Mouse (Mus musculus): Measurements from ENCODE around the gene Arid1b. TPM values are rescaled to one million over a fixed set of nuclear protein-coding genes. Genes with fewer than 3 reads are reported as not detected.

Gene Arid1b
- polyA plus RNA-seq, 1 experiment: 2.6 TPM

DNA sequence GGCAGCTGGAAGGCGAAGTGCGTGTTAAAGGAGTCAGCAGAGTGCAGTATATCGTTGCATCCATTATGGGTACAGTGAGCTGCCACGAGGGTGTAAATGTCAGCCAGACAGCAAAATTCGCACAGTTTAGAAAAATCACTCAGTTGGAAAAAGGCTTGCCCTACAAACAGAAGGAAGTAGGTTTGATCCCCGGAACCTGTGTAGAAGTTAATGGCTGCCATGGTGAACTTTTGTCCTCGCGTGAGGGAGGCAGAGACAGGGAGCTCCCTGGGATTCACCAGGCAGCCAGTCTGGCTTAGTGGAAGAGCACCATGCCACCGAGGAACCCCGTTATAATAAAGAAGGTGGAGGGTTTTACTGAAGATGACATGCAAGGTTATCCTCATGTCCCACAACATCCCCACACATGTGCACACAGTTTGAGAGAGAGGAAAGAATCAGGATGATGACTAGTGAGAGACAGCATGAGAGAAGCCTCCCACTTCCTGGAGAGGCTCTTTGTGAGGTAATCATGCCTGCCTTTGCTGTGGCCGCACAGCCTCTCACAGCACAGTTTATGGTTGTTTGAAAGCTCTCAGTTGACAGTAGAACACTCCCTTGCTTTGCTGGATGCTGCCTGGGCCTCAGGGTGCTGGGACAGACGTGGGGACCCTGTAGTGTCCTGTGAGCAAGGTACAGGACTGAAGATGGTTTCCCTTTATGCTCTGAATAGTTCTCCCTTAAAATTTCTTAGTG, 15.6 kb downstream of the Arid1b start:
- Histone ChIP-seq H3K9me3 (ENCODE audit: control insufficient read depth, low read length) (no peaks in the 10 kb centered on the region), H3K36me3 (ENCODE audit: control insufficient read depth) (no peaks in the 10 kb centered on the region; the same call in 1 of the 2 replicates), H3K4me1 (ENCODE audit: control insufficient read depth) (peaks cover 36% of the 10 kb centered on the region), H3K4me3 (replicated peaks) (no peak overlapping the region), H3K27me3 (ENCODE audit: control insufficient read depth) (no peaks in the 10 kb centered on the region)
- TF ChIP-seq GATA1 (IDR thresholded peaks at IDR 0.05; ENCODE audit: low read length) (no peak), TAL1 (IDR thresholded peaks at IDR 0.05; ENCODE audit: low read length) (no peak)

- Histone ChIP-seq H3K4me3 (replicated peaks) (no peak overlapping the region), H3K9me3 (ENCODE audit: control insufficient read depth, low read length) (no peaks in the 10 kb centered on the region), H3K4me1 (ENCODE audit: control insufficient read depth) (peaks cover 31% of the 10 kb centered on the region), H3K27me3 (ENCODE audit: control insufficient read depth) (no peaks in the 10 kb centered on the region), H3K36me3 (ENCODE audit: control insufficient read depth) (no peaks in the 10 kb centered on the region; the same call in 1 of the 2 replicates)
- TF ChIP-seq TAL1 (IDR thresholded peaks at IDR 0.05; ENCODE audit: low read length): no peak
- no peak for TF ChIP-seq GATA1 (IDR thresholded peaks at IDR 0.05; ENCODE audit: low read length)
Measured at GRCm38 (mm10) chr17:5010781-5011180, 16.6 kb downstream of the Arid1b start.

DNA sequence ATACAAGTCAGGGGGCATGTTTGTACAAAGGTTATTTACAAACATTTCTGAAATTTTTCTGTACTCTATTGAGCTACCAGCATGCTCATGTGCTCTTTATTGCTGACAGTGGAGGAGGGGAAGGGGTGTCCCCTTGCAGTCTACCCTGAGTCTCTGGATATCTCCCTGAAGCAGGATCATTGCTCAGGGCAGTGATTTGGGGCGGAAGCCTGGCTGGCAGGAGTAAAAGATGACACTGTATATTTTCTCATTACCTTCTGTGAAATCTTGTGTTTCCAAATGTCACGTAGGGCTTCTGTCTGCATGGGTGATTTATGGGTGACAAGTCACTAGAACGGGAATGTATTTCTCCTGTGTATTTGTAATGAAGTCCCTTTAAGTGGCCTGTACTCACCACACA, 18.0 kb downstream of the Arid1b start:
- Histone ChIP-seq H3K4me1 (ENCODE audit: control insufficient read depth) (peaks cover 27% of the 10 kb centered on the region), H3K9me3 (ENCODE audit: control insufficient read depth, low read length) (no peaks in the 10 kb centered on the region), H3K4me3 (replicated peaks) (no peak overlapping the region), H3K36me3 (ENCODE audit: control insufficient read depth) (no peaks in the 10 kb centered on the region; the same call in 1 of the 2 replicates), H3K27me3 (ENCODE audit: control insufficient read depth) (no peaks in the 10 kb centered on the region)
- TF ChIP-seq GATA1 (IDR thresholded peaks at IDR 0.05; ENCODE audit: low read length) (no peak), TAL1 (IDR thresholded peaks at IDR 0.05; ENCODE audit: low read length) (no peak)

DNA sequence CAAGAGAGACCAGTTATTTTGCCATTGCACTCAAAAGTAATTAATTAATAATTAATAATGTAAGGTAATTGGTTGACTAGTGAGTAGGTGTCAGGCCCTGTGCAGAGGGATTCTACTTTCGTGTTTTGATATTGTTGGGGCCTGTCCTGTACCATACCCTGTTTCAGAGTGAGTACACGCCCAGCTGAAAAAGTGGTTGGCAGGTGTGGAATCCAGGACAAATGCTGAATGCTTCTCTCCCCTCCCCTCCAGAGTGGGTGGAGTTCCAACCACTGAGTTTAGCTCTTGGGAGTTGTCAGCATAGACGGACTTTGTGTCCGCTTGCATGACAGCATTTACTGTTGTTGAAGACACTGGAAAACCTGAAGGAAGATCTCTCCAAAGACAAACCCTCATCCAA, 18.4 kb downstream of the Arid1b start:
- peaks cover 27% of the 10 kb centered on the region for H3K4me1 ChIP-seq (ENCODE audit: control insufficient read depth)
- no peaks in the 10 kb centered on the region for H3K27me3 ChIP-seq (ENCODE audit: control insufficient read depth)
- H3K36me3 ChIP-seq (ENCODE audit: control insufficient read depth): no peaks in the 10 kb centered on the region; the same call in 1 of the 2 replicates
- TF ChIP-seq TAL1 (IDR thresholded peaks at IDR 0.05; ENCODE audit: low read length) (no peak), GATA1 (IDR thresholded peaks at IDR 0.05; ENCODE audit: low read length) (no peak)
- H3K4me3 ChIP-seq (replicated peaks): no peak overlapping the region
- no peaks in the 10 kb centered on the region for H3K9me3 ChIP-seq (ENCODE audit: control insufficient read depth, low read length)

- Histone ChIP-seq H3K9me3 (ENCODE audit: control insufficient read depth, low read length) (no peaks in the 10 kb centered on the region; the same call in 1 of the 2 replicates), H3K27me3 (ENCODE audit: control insufficient read depth) (no peaks in the 10 kb centered on the region), H3K4me1 (ENCODE audit: control insufficient read depth) (peaks cover 20% of the 10 kb centered on the region), H3K36me3 (ENCODE audit: control insufficient read depth) (peaks cover 8% of the 10 kb centered on the region), H3K4me3 (replicated peaks) (no peak overlapping the region)
- TF ChIP-seq GATA1 (IDR thresholded peaks at IDR 0.05; ENCODE audit: low read length): no peak
- TF ChIP-seq TAL1 (IDR thresholded peaks at IDR 0.05; ENCODE audit: low read length): no peak
Measured at GRCm38 (mm10) chr17:5014327-5014957, 20.3 kb downstream of the Arid1b start.

DNA sequence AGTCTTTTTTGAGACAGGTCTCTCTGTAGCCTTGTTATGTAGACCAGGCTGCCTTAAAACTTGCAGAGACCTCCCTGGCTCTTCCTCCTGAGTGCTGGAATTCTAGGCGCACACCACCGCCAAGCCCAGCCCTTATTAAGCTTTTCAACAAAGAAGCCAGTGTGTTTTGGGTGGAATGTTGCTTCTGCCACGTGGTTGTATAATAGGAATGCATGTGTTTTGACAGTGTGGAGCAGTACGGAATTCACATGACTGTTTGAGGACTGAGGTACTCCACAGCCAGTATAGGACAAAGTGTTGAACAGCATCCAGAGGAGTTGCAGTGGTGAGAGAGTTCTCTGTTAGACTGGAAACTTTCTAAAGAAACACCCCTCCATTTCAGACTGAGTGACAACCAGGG, 22.3 kb downstream of the Arid1b start:
- H3K9me3 ChIP-seq (ENCODE audit: control insufficient read depth, low read length): no peaks in the 10 kb centered on the region; the same call in 1 of the 2 replicates
- H3K36me3 ChIP-seq (ENCODE audit: control insufficient read depth): peaks cover 11% of the 10 kb centered on the region
- peaks cover 13% of the 10 kb centered on the region for H3K4me1 ChIP-seq (ENCODE audit: control insufficient read depth)
- no peaks in the 10 kb centered on the region for H3K27me3 ChIP-seq (ENCODE audit: control insufficient read depth)
- TF ChIP-seq TAL1 (IDR thresholded peaks at IDR 0.05; ENCODE audit: low read length) (no peak), GATA1 (IDR thresholded peaks at IDR 0.05; ENCODE audit: low read length) (no peak)
- H3K4me3 ChIP-seq (replicated peaks): no peak overlapping the region

GRCm38 (mm10) chr17:5017065-5017464, 22.9 kb downstream of the Arid1b start:
- no peaks in the 10 kb centered on the region; the same call in 1 of the 2 replicates for H3K9me3 ChIP-seq (ENCODE audit: control insufficient read depth, low read length)
- H3K27me3 ChIP-seq (ENCODE audit: control insufficient read depth): no peaks in the 10 kb centered on the region
- TF ChIP-seq TAL1 (IDR thresholded peaks at IDR 0.05; ENCODE audit: low read length) (no peak), GATA1 (IDR thresholded peaks at IDR 0.05; ENCODE audit: low read length) (no peak)
- peaks cover 11% of the 10 kb centered on the region for H3K36me3 ChIP-seq (ENCODE audit: control insufficient read depth)
- no peak overlapping the region for H3K4me3 ChIP-seq (replicated peaks)
- peaks cover 9% of the 10 kb centered on the region; the same call in 1 of the 2 replicates for H3K4me1 ChIP-seq (ENCODE audit: control insufficient read depth)

DNA sequence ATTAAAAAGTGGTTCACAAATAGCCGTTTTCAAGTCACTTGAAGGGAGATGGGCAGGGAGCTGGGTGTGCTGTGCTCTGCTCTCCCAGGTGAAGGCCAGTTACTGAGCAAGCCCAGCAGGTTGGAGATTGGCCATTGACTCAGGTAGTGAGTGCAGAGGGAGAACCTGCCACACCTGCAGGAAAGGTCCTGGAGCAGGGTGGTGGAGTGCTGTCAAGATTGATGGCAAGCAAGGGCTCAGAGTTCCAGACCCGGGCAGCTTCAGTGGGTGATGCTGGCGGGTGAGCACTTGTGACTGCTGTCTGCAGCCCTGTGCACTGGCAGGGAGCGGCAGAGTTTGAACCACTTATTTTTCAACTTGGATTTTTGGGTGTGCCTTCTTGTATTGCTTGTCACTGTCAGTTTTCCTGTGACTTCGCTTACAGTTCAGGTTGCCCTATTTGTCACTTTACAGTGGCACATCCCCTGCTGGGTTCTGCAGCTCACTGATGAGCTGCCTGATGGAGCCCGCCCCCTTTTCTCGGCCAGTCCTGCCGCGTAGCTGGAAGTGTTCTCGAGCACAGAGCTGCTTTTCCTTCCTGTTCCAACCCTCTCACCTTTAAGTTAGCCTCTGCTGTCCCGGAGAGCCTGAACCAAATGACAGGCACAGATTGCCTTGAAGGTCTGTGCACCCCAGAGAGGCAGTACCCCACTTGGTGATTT, 27.3 kb downstream of the Arid1b start:
- Histone ChIP-seq H3K9me3 (ENCODE audit: control insufficient read depth, low read length) (no peaks in the 10 kb centered on the region; the same call in 1 of the 2 replicates), H3K4me3 (replicated peaks) (no peak overlapping the region), H3K4me1 (ENCODE audit: control insufficient read depth) (peaks cover 5% of the 10 kb centered on the region), H3K27me3 (ENCODE audit: control insufficient read depth) (no peaks in the 10 kb centered on the region), H3K36me3 (ENCODE audit: control insufficient read depth) (peaks cover 11% of the 10 kb centered on the region)
- TF ChIP-seq GATA1 (IDR thresholded peaks at IDR 0.05; ENCODE audit: low read length) (no peak), TAL1 (IDR thresholded peaks at IDR 0.05; ENCODE audit: low read length) (no peak)
